Mouse (Mus musculus) testis, adult 2 months (tissue): Measurements from ENCODE around the gene Yipf2.

ENCODE experiments used
- CTCF ChIP-seq: fragments of 200-500 bp; IDR thresholded peaks from 2 replicates; pipeline ENCODE4 v1.5.1; 2012; ENCODE audit warnings: low read depth, mild to moderate bottlenecking, inconsistent platforms, low read length, moderate library complexity; ENCODE audit not compliant: control insufficient read depth, insufficient read depth, insufficient replicate concordance
- POLR2A ChIP-seq: fragments of 200-500 bp; IDR thresholded peaks from 2 replicates; pipeline ENCODE4 v1.6.1; 2012; ENCODE audit warnings: low read depth, mild to moderate bottlenecking, inconsistent platforms, low read length, moderate library complexity; ENCODE audit not compliant: control insufficient read depth

DNA sequence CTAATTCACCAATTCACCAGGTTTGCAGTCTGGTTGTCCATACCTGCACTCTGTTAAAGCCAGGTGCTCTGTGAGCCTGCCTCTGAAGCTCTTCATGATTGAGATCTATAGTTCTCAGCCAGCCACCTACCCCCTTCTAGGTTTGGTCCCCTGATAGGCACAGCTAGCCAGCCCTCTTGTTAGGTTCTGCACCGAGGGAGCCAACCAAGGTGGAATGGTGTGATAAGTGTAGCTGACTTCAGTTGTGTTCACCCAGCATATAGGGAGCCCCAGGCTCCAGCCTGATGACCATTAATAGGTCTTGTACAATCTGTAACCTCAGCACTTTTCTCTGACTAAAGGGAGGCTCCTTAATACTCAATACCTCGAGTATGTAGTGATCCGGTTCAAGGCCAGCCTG, 7.6 kb upstream of the Yipf2 start:
- TF ChIP-seq POLR2A (no peak), CTCF (no peak)
